Mouse (Mus musculus) cerebellum, postnatal 10 days (tissue): ENCODE measurements around the gene Maneal.

ENCODE experiments used
- DNase-seq, 2 experiments: peaks; one replicate each; pipeline ENCODE4 v3.0.0; 2021; ENCODE audit warnings: mixed read lengths in 2 of 2

Gene Maneal

DNA sequence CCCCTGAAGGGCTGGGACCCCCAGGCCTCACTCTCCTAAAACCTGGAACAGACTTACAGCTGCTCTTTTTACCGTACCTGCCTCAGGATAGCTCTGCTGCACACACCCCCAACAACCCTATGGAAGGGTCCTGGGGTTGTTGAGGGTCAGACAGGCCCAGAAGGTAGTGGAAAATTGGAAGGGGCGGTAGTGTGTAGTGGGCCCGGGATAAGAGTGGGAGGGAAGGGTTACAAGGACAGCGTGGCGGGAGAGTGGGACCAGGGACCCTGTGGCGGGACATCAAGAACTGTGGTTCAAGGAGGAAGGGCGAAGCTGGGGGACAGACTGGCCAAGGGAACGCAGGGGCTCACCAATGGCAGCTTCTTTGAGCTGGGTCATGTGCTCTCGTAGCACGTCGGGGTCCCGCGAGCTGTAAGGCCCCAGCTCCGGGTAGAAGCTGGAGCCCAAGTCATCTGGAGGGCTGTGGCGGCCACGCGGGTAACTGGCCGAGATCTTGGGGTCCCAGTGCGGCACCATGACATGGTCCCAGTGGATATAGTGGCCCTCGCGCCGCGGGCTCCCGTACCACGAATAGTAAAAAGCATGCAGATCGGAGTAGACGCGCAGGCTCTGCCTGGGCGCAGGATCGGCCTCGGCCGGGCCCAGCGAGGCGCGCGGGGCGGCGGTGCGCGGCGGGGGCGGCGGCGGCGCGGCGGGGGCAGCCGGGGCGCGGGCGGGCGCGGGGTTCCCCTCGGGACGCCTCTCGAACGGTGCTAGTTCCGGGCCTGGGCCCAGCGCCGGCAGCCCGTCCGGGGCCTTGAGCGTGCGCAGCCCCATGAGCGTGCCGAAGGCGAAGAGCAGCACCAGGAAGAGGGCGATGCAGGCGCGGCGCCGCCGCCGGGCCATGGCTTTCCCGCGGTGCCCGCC, at the start of gene Maneal:
Maneal (minus strand) TSS at position 889 of the 906 bp plus-strand sequence.
- DNase-seq: peak; percentile 57 to 65

- DNase-seq: peak; percentile 65 to 66
Observed at GRCm38 (mm10) chr4:124905971-124906822, 44.2 kb upstream of the Maneal start.

GRCm38 (mm10) chr4:124905417-124905816, 43.4 kb upstream of the Maneal start:
- DNase-seq: peak in 1 of 2 experiments; percentile 29

DNA sequence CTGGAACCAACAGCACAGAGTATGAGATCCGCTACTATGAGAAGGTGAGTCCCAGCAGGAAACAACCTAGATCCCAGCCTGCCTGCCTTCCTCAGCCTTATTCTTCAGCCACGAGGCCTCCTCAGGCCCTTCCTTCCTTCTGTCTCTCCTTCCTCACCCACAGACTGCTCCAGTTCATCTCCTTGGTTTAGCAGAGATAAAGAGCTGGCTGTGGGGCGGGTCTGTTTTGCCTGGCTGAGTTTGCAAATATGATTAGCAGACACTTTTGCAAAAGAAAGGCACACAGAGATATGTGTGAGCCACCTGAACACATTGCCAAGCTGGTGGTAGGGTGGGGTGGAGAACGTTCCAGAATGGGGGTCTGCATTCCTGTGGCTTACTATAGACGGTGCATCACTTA, 37.9 kb upstream of the Maneal start:
- DNase-seq: no peak

GRCm38 (mm10) chr4:124898428-124898827, 36.5 kb upstream of the Maneal start:
- DNase-seq: no peak

DNA sequence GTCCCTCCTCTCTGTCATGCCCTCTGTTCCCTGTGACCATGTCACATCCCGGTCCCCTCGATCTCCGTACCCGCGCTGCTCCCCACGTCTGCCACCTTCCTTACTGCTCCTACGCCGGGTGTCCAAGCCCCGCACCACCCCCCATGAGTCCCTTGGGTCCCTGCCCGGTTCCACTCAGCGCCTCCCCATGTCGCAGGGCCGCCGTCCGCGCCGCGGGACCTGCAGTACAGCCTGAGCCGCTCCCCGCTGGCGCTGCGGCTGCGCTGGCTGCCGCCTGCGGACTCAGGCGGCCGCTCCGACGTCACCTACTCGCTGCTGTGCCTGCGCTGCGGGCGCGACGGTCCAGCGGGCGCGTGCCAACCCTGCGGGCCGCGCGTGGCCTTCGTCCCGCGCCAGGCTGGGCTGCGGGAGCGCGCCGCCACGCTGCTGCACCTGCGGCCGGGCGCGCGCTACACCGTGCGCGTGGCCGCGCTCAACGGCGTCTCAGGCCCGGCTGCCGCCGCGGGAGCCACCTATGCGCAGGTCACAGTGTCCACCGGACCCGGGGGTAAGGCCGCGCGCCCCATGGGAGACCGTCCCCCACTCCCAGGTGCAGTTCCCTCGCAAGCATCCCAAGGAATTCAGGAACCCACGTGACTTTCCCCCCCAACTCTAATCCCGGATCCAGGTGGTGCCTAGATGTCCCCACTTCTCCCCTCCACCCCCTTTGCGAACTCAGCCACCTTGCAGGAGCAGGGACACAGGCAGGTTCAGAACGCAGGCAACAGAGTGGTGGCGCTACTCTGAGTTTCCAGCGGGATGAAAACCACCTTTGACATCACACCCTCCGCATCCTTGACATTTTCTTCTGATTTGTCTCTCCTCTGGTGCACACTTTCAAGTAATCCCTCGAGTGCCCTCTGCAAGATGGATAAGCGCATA, 32.8 kb upstream of the Maneal start:
- peak; percentile 72 to 73 for DNase-seq

GRCm38 (mm10) chr4:124893769-124894168, 31.8 kb upstream of the Maneal start:
- DNase-seq: no peak

DNA sequence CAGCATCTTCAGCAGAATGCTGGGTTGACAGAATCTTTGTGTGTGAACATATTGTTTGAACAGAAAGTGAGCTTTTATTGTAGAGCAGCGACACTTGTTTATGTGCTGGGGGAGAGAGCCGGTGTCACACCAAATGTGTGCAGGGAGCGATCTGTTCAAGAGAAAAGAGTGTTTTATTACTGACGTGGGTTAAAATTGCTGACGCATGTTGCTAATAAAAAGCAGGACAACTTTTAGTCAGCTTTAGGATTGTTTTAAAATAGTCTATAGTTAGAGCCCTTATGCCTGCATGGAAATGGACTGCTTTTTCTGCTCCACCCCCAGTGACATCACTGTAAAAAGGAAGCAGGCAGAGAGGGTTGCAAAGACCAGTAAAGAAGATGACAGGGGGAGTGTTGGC, 28.9 kb upstream of the Maneal start:
- DNase-seq: no peak

DNA sequence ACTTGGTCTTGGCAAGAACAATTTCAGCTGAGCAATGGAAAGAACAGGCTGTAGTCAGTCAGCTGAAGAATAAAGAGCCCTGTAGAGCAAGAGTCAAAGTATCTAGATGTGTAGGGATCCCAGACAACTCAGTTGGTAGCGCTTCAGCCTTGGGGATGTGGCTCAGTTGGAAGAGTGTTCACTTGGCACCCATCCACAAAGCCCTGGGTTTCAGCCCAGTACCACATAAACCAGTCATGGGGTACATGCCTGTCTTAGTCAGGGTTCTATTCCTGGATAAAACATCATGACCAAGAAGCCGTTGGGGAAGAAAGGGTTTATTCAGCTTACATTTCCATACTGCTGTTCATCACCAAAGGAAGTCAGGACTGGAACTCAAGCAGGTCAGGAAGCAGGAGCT, 28.0 kb upstream of the Maneal start:
- peak in 1 of 2 experiments; percentile 20 for DNase-seq

DNA sequence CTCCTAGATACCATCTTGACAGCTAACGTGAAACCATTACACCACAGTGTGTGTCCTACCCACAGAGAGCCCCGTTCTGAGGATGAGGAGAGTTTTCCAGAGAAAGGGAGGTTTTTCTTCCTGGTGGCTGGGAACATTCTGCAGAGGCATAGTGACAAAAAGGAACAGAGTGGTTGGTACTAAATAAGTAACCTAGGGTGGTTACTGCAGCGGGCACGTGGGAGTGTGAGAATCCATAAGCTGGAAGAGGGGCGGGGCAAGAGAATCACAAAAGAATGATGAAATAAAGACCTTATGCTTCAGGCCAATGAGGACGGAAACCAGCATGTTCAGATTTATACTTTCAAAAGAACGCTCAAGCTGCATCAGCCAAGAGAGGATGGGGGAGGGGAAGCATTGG, 26.7 kb upstream of the Maneal start:
- no peak for DNase-seq

DNA sequence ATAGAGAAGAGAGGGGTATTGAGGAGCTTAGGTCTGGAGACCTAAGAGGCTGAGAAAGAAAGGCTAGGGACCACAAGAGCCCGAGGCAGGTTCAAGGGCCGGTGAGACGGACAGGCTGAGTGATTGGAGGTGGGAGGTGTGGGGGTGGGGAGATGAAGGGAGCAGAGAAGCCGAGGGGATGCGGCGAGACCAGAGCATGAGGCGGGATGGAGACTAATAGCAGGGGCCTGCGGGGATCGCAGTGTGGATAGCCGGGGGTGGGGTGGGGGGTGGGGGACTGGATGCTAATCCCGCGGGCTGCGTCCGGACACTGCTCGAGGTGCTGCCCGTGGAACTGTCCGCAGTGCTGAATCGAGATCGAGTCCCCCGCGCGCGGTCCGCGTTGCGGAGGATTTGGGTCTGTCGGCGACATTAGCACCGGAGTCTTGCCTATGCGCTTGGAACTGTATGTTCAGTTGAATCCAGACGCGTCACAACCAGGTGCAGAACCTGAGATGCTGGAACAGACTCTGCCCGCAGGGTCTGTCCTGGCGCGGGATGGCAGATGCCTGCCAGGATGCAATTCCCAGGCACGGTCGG, 20.3 kb upstream of the Maneal start:
- DNase-seq: peak; percentile 57 to 58

DNA sequence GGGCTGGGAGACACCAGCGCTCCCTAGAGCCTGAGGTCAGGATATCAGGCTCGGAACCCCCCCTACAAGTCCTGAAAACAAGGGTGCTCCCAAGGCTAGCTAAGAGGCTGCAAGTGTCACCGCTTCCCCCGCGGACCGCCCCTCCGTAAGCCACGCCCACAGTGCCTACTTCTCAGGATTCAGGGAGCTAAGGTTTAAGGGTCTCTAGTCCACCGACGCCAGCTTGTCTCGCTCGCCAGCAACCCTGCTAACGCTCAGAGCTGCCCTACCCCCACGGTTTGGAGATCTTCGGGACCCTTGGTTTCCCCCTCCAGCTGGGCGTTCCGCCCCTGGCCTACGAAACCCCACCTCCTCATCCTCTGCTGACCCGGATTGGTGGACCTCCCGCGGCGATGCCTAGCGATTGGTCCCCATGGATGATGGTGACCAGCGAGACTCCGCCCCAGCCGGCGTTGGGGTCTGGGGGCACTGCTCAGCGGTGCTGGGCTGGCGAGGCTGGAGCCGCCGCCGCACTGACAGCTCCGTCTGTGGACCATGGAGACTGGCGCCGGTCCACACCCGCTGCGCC, 19.5 kb upstream of the Maneal start:
- DNase-seq: peak; percentile 96 to 97

- DNase-seq: no peak
Observed at GRCm38 (mm10) chr4:124880599-124880998, 18.6 kb upstream of the Maneal start, which contains the start of gene Epha10. TSS of gene Epha10 (plus strand) at chr4:124880899.

GRCm38 (mm10) chr4:124872719-124873118, 10.7 kb upstream of the Maneal start:
- DNase-seq: no peak

DNA sequence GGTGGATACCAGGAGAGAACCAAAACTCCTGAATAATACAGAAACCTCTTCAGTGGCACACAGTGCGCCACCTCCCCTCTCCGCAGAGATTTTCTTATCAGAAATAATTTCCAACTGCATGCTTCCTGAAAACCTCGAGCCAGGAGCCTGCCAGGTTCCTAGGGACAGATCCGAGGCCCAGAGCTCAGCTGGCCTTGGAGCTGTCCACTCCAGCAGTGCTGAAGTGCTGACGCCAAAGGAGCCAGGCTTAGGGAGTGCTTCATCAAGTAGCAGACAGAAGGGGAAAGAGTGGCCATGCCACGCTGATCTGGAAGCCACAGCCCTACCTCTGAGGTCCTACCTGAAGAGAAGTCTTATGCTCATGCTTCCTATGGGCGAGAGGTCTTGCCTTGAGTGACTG, 1.5 kb downstream of the Maneal start:
- DNase-seq: peak; percentile 51 to 59

GRCm38 (mm10) chr4:124858370-124858769, 3.6 kb downstream of the Maneal start:
- DNase-seq: peak in 1 of 2 experiments; percentile 47

- no peak for DNase-seq
Observed at GRCm38 (mm10) chr4:124856294-124856693, 5.7 kb downstream of the Maneal start.

DNA sequence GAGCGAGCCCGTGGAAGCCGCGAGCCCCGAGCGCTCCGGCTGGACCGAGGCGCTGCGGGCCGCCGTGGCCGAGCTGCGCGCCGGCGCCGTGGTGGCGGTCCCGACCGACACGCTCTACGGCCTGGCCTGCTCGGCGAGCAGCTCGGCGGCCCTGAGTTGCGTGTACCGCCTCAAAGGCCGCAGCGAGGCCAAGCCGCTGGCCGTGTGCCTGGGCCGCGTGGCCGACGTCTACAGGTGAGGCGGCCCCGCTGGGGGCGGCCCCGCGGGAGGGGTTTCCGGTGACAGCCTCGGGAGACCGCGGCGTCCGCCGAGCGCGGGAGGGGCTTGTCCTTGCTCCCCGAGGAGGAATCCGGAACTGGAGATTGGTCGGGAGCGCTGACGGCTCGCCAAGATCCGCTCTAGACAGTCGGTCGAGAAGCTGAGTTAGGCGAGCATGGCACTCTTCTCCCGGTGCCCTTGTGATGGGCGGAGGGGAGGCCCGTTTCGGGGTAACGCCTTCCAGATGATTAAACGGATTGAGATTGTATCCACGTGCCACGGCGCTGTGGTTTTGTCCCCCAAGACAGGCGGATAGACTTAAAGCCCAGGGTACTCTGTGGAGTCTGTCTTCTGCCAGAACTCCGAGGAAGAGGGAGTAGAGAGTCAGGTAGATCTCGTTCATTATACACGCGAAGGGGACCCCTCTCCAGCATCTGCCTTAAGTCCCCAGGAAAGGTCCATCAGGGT, 10.9 kb downstream of the Maneal start, which contains the start of gene 1110065P20Rik:
1110065P20Rik (minus strand) TSS at position 264 of the 726 bp plus-strand sequence.
- peak; percentile 78 to 81 for DNase-seq

DNA sequence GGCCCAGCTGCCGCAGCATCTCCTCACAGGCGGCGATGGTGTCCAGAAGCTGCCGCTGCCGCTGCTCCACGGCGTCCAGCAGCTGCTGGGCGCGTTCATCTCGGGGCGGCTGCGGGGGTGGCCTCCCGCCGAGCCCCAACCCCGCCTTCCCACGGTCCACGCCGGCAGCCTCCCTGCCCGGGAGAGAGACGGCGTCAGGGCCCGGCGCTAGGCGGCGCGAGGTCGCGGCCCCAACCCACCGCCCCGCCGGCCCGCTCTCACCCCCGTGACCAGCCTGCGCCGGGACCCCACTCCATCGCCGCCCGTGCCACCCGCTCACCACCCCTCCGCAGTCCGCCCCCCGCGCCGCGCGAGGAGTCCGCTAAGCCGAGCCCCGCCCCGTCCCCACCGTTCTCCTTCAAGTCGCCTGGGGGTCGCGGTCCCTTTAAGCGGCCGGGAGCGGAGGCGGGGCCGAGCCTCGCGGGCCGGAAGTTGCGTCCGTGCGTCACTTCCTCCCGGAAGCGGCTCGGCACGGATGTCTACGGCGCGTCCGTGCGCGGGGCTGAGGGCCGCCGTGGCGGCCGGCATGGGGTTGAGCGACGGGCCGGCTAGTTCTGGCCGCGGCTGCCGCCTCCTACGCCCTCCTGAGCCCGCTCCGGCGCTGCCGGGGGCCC, 11.6 kb downstream of the Maneal start, which contains the start of gene Yrdc:
Yrdc (plus strand) TSS at position 419 of the 653 bp plus-strand sequence.
- peak; percentile 97 to 98 for DNase-seq
